Mouse (Mus musculus) liver, postnatal 0 days (tissue): ENCODE measurements around the gene Clec4f.

Source experiments
- CTCF ChIP-seq: sonication (generic); IDR thresholded peaks from 2 replicates; pipeline ENCODE4 v1.5.1; 2016; ENCODE audit warnings: antibody characterized with exemption, low read depth
- EP300 ChIP-seq: IDR thresholded peaks from 2 replicates; pipeline ENCODE4 v1.6.1; 2016; ENCODE audit warnings: antibody characterized with exemption, low read depth, mild to moderate bottlenecking

DNA sequence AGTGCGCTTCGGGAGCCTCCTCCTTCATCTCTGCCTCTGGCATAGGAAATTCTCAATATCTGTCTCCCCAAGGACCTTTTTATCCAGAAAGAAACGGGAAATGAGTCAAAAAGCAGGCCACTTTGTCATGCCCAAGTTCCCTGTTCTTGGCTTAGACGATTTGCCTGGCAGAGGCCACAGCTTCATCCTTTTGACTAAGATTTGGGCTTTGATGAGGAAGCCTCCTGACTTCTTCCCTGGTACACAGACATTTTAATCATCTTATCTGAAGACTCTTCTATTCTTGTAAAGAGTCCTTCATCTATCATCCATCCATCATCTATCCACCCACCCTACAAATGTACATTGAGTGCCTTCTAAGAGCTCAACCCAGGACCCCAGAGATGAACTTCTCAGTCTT lies 21.8 kb upstream of the Clec4f start, which contains the start of gene Cd207:
- TF ChIP-seq CTCF (no peak), EP300 (no peak)
